Mouse (Mus musculus) liver, embryonic 16.5 days (tissue): ENCODE data around the gene Tbc1d16. TPM values are rescaled to one million over a fixed set of nuclear protein-coding genes. Genes with fewer than 3 reads are reported as not detected.
A peak's percentile ranks its signal among the peaks of the same experiment; 100 is the strongest.

ENCODE experiments used
- ATAC-seq: fragments of 200-750 bp; cut with Nextera tagmentation; 2 replicates; pipeline ENCODE4 v1.8.0; 2017; ENCODE audit warnings: low read depth, mild to moderate bottlenecking, moderate number of reproducible peaks, moderate library complexity
- H3K27ac ChIP-seq: fragments of 300-500 bp; sonication (generic); 2 replicates; pipeline ENCODE4 v1.5.1; 2014; ENCODE audit warnings: mild to moderate bottlenecking, low read length
- H3K27me3 ChIP-seq: fragments of 300-500 bp; sonication (generic); 2 replicates; pipeline ENCODE4 v1.6.1; 2014; ENCODE audit warnings: low read depth, low read length, mixed read lengths; ENCODE audit not compliant: control insufficient read depth, insufficient read depth
- H3K36me3 ChIP-seq: fragments of 300-500 bp; sonication (generic); 2 replicates; pipeline ENCODE4 v1.6.1; 2014; ENCODE audit warnings: mild to moderate bottlenecking; ENCODE audit not compliant: control insufficient read depth, insufficient read depth
- H3K4me1 ChIP-seq: fragments of 300-500 bp; sonication (generic); 2 replicates; pipeline ENCODE4 v1.6.1; 2014; ENCODE audit warnings: low read depth, low read length, mixed read lengths; ENCODE audit not compliant: control insufficient read depth
- H3K4me2 ChIP-seq: fragments of 300-500 bp; sonication (generic); 2 replicates; pipeline ENCODE4 v1.6.1; 2014; ENCODE audit warnings: low read depth, low read length, mixed read lengths
- H3K4me3 ChIP-seq: fragments of 300-500 bp; sonication (generic); 2 replicates; pipeline ENCODE4 v1.5.1; 2014; ENCODE audit warnings: low read depth, mild to moderate bottlenecking, low read length
- H3K9ac ChIP-seq: fragments of 300-500 bp; sonication (generic); 2 replicates; pipeline ENCODE4 v1.6.1; 2014; ENCODE audit warnings: low read depth, low read length
- H3K9me3 ChIP-seq: fragments of 300-500 bp; sonication (generic); replicated peaks from 2 replicates; pipeline ENCODE4 v1.6.1; 2016; ENCODE audit warnings: low read length; ENCODE audit not compliant: control insufficient read depth
- WGBS: fragments of 180-500 bp; shearing (Covaris S2); extraction: QIAGEN DNeasy Blood & Tissue Kit; methylation state at CpG from one replicate; pipeline ENCODE4 v1.1.7; 2014; ENCODE audit not compliant: insufficient replicate concordance; 5-methylcytosine and 5-hydroxymethylcytosine counted together
- polyA plus RNA-seq: library from polyadenylated mRNA; unstranded; fragments of >200 nt; fragmentation: Nextera tagmentation; extraction: Ambion mirVana; gene quantifications from 2 replicates; pipeline ENCODE4 v1.2.1, GENCODE M21; 2015

Tbc1d16 gene
- polyA plus RNA-seq, 1 experiment from 2014 or later, result 1.8 TPM

DNA sequence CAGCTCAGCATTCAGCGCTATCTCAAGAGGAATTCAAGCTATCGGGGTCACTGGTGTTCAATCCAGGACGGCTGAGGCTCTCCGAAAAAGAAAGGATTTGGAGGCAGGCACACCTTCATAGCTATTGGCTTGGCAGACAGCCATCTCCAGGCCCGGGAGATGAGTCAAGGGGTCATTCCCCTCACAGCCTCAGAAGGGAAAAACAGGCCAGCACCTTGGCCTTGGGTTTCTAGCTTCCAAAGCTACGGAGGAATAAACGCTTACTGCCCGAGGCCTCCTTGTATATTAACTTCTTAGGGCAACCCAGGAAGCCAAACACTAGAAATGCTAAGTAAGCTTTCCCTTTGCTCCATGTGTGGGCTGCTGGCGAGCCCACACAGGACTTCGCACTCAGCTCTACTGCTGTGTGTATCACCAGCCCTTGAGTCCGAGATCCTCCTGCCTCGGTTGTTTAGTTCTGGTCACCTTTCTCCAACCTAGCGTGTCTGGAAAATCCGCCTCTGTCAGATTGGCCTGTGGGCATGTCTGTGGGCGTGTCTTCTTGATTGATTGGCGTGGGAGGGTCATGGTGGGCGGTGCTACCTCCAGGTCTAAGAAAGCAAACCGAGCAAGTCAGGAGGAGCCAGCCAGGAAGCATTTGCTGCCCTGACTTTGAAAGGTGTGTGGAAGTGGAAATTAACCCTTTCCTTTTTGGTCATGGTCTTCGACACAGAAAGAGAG, 15.0 kb downstream of the Tbc1d16 start:
- Histone ChIP-seq H3K4me1 (peaks cover 25% of the 10 kb centered on the region), H3K27ac (peak overlapping the region; percentile 50), H3K4me3 (no peak overlapping the region), H3K36me3 (no peaks in the 10 kb centered on the region), H3K27me3 (no peaks in the 10 kb centered on the region), H3K4me2 (no peak overlapping the region), H3K9me3 (no peaks in the 10 kb centered on the region), H3K9ac (no peak overlapping the region)
- no peak for ATAC-seq
- 57% methylated on average over 19 of the region's 19 CpGs for WGBS

DNA sequence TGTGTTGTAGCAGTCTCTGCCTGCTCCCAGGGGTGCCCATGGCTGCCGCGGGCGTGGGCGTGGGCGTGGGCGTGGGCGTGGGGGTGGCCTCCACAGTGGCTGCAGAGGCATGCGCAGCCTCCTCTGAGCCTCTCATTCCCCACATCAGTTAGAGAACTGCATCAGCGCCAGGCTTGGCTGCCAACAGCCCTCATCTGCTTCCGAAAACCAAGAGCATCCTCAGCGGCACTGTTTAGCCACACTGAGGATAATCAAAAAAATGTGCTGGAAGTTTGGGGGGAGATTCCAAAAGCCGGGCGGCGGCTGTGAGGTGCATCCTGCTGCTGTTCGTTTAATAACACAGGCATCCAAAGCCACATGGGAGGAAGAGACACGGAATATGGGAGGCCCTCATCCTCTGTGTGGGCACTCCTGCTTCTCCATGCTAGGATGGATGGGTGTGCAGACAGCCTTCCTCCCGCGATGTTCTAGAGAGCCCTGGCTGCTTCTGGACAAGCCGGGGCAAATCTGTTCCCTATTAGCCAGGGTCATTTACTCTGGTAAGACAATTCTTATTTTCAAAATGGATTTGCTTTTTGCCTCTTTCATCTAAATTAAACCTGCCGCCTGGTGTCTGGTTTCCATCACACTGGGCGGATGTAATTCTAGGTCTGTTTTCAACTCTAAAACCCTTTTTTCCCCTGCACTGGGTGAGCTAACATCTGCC, 16.5 kb downstream of the Tbc1d16 start:
- Histone ChIP-seq H3K4me2 (no peak overlapping the region), H3K36me3 (no peaks in the 10 kb centered on the region), H3K4me3 (no peak overlapping the region), H3K9ac (no peak overlapping the region), H3K4me1 (peaks cover 25% of the 10 kb centered on the region), H3K9me3 (no peaks in the 10 kb centered on the region), H3K27ac (no peak overlapping the region), H3K27me3 (no peaks in the 10 kb centered on the region)
- WGBS, result 73% methylated on average over 21 of the region's 21 CpGs
- ATAC-seq, result no peak

DNA sequence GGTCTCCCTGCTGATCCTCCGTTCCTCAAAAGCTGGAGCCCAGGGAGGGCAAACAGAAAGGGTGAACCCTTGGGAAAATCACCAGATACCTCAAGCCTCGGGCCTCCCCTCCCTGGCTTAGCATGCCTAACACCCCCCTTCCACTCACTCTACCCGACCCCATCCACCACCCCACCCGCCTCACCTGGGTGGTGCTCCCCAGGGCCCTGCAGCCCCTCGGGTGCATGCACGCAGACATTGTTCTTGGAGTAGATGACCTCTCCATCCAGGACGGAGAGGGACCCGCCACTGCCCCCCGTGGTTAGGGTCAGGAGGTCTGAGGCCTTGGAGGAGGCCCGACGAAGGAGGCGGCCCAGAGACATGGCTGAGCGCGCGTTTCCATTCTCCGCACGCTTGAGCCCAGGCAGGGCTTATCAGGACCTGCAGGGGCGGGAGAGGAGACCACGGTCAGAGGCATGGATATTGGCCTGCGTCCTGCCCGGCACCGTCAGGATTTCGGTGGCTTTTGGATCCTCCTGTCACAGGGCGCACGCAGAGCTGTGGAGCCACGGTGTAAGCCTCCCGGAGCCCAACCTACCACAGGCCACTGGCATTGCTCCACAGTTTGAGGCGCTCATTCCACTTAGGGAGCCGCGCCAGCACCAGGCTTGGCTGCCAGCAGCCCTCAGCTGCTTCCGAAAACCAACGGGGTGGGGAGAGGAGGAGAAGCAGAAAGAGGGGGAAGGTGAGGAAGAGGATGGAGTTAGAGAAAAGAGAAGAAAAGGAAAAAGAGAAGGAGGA, 17.8 kb downstream of the Tbc1d16 start:
- Histone ChIP-seq H3K4me3 (no peak overlapping the region), H3K4me1 (peaks cover 15% of the 10 kb centered on the region), H3K4me2 (no peak overlapping the region), H3K9me3 (no peaks in the 10 kb centered on the region), H3K27me3 (no peaks in the 10 kb centered on the region), H3K36me3 (no peaks in the 10 kb centered on the region), H3K27ac (no peak overlapping the region), H3K9ac (no peak overlapping the region)
- 77% methylated on average over 32 of the region's 32 CpGs for WGBS
- no peak for ATAC-seq

DNA sequence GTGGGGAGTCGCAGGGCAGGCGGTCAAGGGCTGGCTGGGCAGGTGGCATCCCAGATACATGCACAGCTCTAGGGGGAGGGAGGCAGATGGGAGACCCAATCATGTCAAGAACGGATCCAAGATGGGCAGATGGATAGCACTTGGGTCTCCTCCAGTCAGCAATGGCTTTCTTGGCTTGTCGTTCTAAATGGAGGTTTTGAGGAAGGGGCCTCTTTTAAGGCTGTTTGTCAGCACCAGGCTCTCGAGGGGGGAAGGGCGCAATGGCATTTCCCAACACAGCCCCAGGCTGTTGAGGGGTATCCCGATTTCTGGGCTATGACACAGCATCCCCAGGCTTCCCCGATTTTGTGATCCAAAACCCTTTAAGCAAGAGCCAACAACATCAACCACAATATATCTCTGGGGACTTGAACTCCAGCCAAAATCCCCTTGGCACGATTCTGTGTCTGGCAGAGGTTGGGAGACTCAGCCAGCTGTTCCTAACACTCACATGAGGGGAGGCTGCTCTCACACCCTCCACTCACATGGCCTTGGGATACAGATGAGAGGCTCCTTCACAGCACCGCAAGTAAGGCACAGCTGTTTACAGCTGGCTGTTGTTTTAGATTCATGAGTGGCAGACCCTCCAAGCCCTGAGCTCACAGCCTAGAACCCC, 18.8 kb downstream of the Tbc1d16 start:
- peaks cover 7% of the 10 kb centered on the region for H3K4me1 ChIP-seq
- ATAC-seq, result no peak
- no peaks in the 10 kb centered on the region for H3K36me3 ChIP-seq
- no peak overlapping the region for H3K4me2 ChIP-seq
- no peaks in the 10 kb centered on the region for H3K27me3 ChIP-seq
- no peak overlapping the region for H3K9ac ChIP-seq
- WGBS, result 62% methylated on average over 10 of the region's 10 CpGs
- H3K9me3 ChIP-seq, result no peaks in the 10 kb centered on the region
- H3K27ac ChIP-seq, result no peak overlapping the region
- H3K4me3 ChIP-seq, result no peak overlapping the region

DNA sequence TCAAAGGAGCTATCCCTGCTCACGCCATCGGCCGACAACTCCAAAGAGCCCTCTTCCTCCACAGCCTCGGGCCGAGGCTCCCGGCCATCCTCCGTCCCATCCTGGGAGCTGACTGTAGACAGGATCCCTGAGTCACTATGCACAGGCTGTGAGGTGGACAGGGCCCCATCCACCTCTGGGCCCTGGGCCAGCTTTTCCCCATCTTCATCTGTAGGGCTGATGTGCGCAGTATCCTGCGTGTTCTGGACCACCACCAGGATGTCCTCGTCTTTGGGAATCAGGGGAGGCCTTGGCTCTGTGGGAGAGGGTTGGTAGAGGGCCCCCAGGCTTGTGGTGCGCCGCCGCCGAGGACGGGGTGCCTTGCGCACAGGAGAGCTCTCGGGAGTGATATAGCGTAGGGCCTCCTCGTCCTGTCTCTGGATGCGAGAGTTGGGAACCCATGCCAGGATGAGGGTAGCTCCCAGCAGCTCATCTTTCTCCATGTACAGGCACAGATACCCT, 19.4 kb downstream of the Tbc1d16 start:
- H3K36me3 ChIP-seq, result no peaks in the 10 kb centered on the region
- no peak overlapping the region for H3K4me3 ChIP-seq
- ATAC-seq, result no peak
- H3K9ac ChIP-seq, result no peak overlapping the region
- no peak overlapping the region for H3K27ac ChIP-seq
- WGBS, result 79% methylated on average over 20 of the region's 20 CpGs
- no peak overlapping the region for H3K4me2 ChIP-seq
- H3K9me3 ChIP-seq, result no peaks in the 10 kb centered on the region
- no peaks in the 10 kb centered on the region for H3K27me3 ChIP-seq
- peaks cover 3% of the 10 kb centered on the region; the same call in 1 of the 2 replicates for H3K4me1 ChIP-seq

DNA sequence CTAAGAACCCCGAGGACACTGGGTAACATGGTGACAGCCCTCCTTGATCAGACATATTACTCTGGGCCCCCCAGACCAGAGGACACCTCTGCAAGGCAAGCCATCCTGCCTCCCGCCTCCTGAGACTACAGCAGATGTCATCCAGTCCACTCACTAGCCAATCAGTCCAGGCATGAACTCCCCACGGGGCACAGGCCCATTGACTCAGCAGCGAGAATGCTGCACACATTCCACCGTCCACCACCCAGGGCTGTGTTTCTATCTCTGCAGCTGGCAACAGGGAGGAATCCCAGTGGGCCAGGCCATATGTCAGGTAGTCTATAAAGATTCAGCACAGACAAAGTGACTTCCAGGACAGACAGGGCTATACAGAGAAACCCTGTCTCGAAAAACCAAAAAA, 20.3 kb downstream of the Tbc1d16 start:
- H3K36me3 ChIP-seq, result no peaks in the 10 kb centered on the region
- no peak overlapping the region for H3K4me3 ChIP-seq
- H3K4me1 ChIP-seq, result no peaks in the 10 kb centered on the region
- no peaks in the 10 kb centered on the region for H3K27me3 ChIP-seq
- H3K9me3 ChIP-seq, result no peaks in the 10 kb centered on the region
- H3K9ac ChIP-seq, result no peak overlapping the region
- no peak for ATAC-seq
- no peak overlapping the region for H3K27ac ChIP-seq
- WGBS, result 66% methylated on average over 6 of the region's 6 CpGs
- H3K4me2 ChIP-seq, result no peak overlapping the region

DNA sequence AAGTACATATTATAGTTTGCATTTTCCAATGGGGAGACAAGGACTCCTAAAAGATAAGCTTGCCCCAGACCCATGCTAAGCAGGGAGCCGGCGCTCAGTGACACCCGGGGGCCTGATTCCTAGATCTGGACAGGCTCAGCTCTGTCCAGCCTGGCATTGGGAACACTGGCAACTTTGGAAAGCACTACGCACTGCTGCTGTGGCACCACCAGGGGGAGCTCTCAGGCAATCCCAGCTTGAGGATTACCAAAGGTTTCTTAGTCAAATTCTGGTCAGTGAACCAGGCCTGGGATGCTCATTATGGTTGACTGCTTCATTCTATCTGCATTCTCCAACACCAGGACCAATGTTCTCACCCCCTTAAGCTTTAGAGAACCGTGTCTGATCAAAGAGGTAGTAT, 21.7 kb downstream of the Tbc1d16 start:
- 26% methylated on average over 5 of the region's 5 CpGs for WGBS
- no peaks in the 10 kb centered on the region for H3K4me1 ChIP-seq
- no peak overlapping the region for H3K4me3 ChIP-seq
- no peak overlapping the region for H3K9ac ChIP-seq
- H3K4me2 ChIP-seq, result no peak overlapping the region
- H3K9me3 ChIP-seq, result no peaks in the 10 kb centered on the region
- no peaks in the 10 kb centered on the region for H3K36me3 ChIP-seq
- no peak overlapping the region for H3K27ac ChIP-seq
- H3K27me3 ChIP-seq, result no peaks in the 10 kb centered on the region
- no peak for ATAC-seq

DNA sequence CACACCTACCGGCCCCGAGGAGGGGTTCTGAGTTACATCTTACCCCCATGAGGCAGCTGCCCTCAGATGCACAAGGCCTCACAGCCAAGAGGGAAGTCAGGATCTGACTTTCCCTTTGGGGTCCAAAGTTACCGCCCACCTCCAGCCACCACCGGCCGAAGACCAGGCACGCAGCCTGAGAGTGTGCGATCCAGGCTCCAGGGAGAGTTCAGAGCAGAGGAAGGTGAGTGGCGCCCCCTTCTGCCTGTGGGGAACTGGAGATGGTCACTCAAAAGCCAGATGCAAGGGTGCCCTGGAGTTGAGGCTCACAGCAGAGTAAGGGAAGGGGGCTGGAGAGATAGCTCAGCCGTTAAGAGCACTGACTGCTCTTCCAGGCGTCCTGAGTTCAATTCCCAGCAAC, 22.6 kb downstream of the Tbc1d16 start:
- ATAC-seq, result no peak
- Histone ChIP-seq H3K4me2 (no peak overlapping the region), H3K27ac (no peak overlapping the region), H3K27me3 (no peaks in the 10 kb centered on the region), H3K9ac (no peak overlapping the region), H3K4me3 (no peak overlapping the region), H3K36me3 (no peaks in the 10 kb centered on the region), H3K4me1 (no peaks in the 10 kb centered on the region), H3K9me3 (no peaks in the 10 kb centered on the region)
- 70% methylated on average over 10 of the region's 10 CpGs for WGBS
